8 mouse cellular contexts compared by ENCODE assay signal in genomic region chr15:102074070-102074731, GRCm38 (mm10). TPM values are rescaled to one million over a fixed set of nuclear protein-coding genes. Genes with fewer than 3 reads are reported as not detected.
DNase-seq lines count a peak whose midpoint lies in the region; ATAC-seq and TF ChIP-seq lines count a peak whose summit lies in the region.

No protein-coding gene starts in this region.

- H3K27ac ChIP-seq in embryonic fibroblast, embryonic 13.5 days (ENCODE audit: insufficient read depth, low read length), result peak overlapping the region; percentile 94
- peak overlapping the region; percentile 94 for H3K27ac ChIP-seq in heart, embryonic 12.5 days (ENCODE audit: poor library complexity, severe bottlenecking)
- H3K27ac ChIP-seq in liver, embryonic 13.5 days, result peak overlapping the region; percentile 90
- H3K27ac ChIP-seq in stomach, postnatal 0 days (replicated peaks), result peak overlapping the region; percentile 96

- peaks cover 4% of the 10 kb centered on the region; the same call in 1 of the 2 replicates for H3K4me1 ChIP-seq in embryonic fibroblast, embryonic 13.5 days (ENCODE audit: control insufficient read depth, insufficient read depth, low read length)
- H3K4me1 ChIP-seq in heart, embryonic 12.5 days (replicated peaks), result peaks cover 15% of the 10 kb centered on the region
- peaks cover 71% of the 10 kb centered on the region for H3K4me1 ChIP-seq in liver, embryonic 13.5 days (replicated peaks)
- H3K4me1 ChIP-seq in stomach, postnatal 0 days (replicated peaks; ENCODE audit: control insufficient read depth, insufficient read depth), result 0 out of 2 replicates have a peak, but pooled peaks cover 2% of the 10 kb centered on the region

- TF ChIP-seq EP300 in stomach, postnatal 0 days (optimal IDR thresholded peaks at IDR 0.05), result peak; percentile 81

- peak overlapping the region; percentile 100 for H3K9ac ChIP-seq in heart, embryonic 12.5 days
- peak overlapping the region; percentile 98 for H3K9ac ChIP-seq in liver, embryonic 13.5 days
- H3K9ac ChIP-seq in stomach, postnatal 0 days (ENCODE audit: low read length), result peak overlapping the region; percentile 94

- peak; percentile 30 for ATAC-seq in CD4-positive, CD25-positive, alpha-beta regulatory T cell, adult 4 months
- peak; percentile 43 for ATAC-seq in heart, embryonic 12.5 days (ENCODE audit: insufficient number of reproducible peaks, low FRiP score)
- peak; percentile 22 for ATAC-seq in liver, embryonic 13.5 days (ENCODE audit: low read depth)
- peak; percentile 43 for ATAC-seq in stomach, postnatal 0 days (ENCODE audit: low FRiP score, low TSS enrichment)

- no peaks in the 10 kb centered on the region for H3K27me3 ChIP-seq in heart, embryonic 12.5 days (replicated peaks)
- H3K27me3 ChIP-seq in liver, embryonic 13.5 days, result no peaks in the 10 kb centered on the region
- no peaks in the 10 kb centered on the region for H3K27me3 ChIP-seq in stomach, postnatal 0 days (ENCODE audit: control insufficient read depth, insufficient read depth, low read length)

- peak overlapping the region; percentile 97 for H3K4me2 ChIP-seq in heart, embryonic 12.5 days
- H3K4me2 ChIP-seq in liver, embryonic 13.5 days, result peak overlapping the region; percentile 94
- peak overlapping the region; percentile 67 for H3K4me2 ChIP-seq in stomach, postnatal 0 days (replicated peaks; ENCODE audit: low read depth)

- peak; percentile 60 for DNase-seq in brain, adult 2 months (ENCODE audit: low read depth, low spot score)
- peak; percentile 83 for DNase-seq in kidney, postnatal 10 days
- peak; percentile 54 for DNase-seq in liver, embryonic 13.5 days
- peak; percentile 40 to 58 for DNase-seq in natural killer cell, adult 2 months (ENCODE audit: low spot score in 2 of 2)
- DNase-seq in stomach, postnatal 0 days (ENCODE audit: low spot score), result peak; percentile 69

- no peaks in the 10 kb centered on the region for H3K9me3 ChIP-seq in heart, embryonic 12.5 days (replicated peaks)
- H3K9me3 ChIP-seq in liver, embryonic 13.5 days (replicated peaks), result no peaks in the 10 kb centered on the region
- H3K9me3 ChIP-seq in stomach, postnatal 0 days (ENCODE audit: control insufficient read depth, low read length), result no peaks in the 10 kb centered on the region

- TF ChIP-seq CTCF in embryonic fibroblast, embryonic 13.5 days (IDR thresholded peaks at IDR 0.05; ENCODE audit: borderline replicate concordance, insufficient read depth, low read length), result no peak
- no peak for TF ChIP-seq CTCF in stomach, postnatal 0 days (IDR thresholded peaks at IDR 0.05; ENCODE audit: low read depth)

- peak overlapping the region; percentile 84 for H3K4me3 ChIP-seq in embryonic fibroblast, embryonic 13.5 days (ENCODE audit: insufficient read depth, low read length)
- peak overlapping the region; percentile 99 for H3K4me3 ChIP-seq in heart, embryonic 12.5 days
- peak overlapping the region; percentile 96 for H3K4me3 ChIP-seq in liver, embryonic 13.5 days (replicated peaks)
- H3K4me3 ChIP-seq in stomach, postnatal 0 days (ENCODE audit: low read depth, low read length), result peak overlapping the region; percentile 94

- peak; percentile 43; the same call in 1 of the 2 replicates for TF ChIP-seq POLR2A in embryonic fibroblast, embryonic 13.5 days (IDR thresholded peaks at IDR 0.05; ENCODE audit: low read depth, low read length)

- H3K36me3 ChIP-seq in heart, embryonic 12.5 days, result no peaks in the 10 kb centered on the region
- H3K36me3 ChIP-seq in liver, embryonic 13.5 days, result peaks cover 5% of the 10 kb centered on the region; the same call in 1 of the 2 replicates
- H3K36me3 ChIP-seq in stomach, postnatal 0 days (ENCODE audit: control insufficient read depth, insufficient read depth, low read length), result no peaks in the 10 kb centered on the region

- WGBS in heart, embryonic 12.5 days, result under 1% methylated on average over 57 of the region's 57 CpGs
- WGBS in liver, embryonic 13.5 days (ENCODE audit: insufficient replicate concordance), result under 1% methylated on average over 57 of the region's 57 CpGs
- under 1% methylated on average over 55 of the region's 57 CpGs for WGBS in stomach, postnatal 0 days

RNA-seq across cellular contexts. Expression of gene Eif4b, which starts 0.6 kb away (rescaled TPM):
- 100 to 1,000 TPM; 123 to 189 TPM for polyA plus RNA-seq in CD4-positive, CD25-positive, alpha-beta regulatory T cell, adult 4 months (2017; shearing (Covaris generic))
- polyA plus RNA-seq in embryonic fibroblast, embryonic 13.5 days (2011; ENCODE audit: insufficient read length, low read depth, missing spikeins), result 309 and 317 TPM in 2 replicates
- 79.9 and 80.2 TPM in 2 replicates for polyA plus RNA-seq in heart, embryonic 12.5 days (2016; fragmentation: Nextera tagmentation; extraction: Ambion mirVana)
- 67.5 and 79.6 TPM in 2 replicates for polyA plus RNA-seq in liver, embryonic 13.5 days (2015; fragmentation: Nextera tagmentation; extraction: Ambion mirVana)
- polyA plus RNA-seq in stomach, postnatal 0 days (2015; fragmentation: Nextera tagmentation; extraction: Ambion mirVana), result 46.5 and 48.4 TPM in 2 replicates

RNA-seq across cellular contexts. Expression of gene Tns2, which starts 26.0 kb away (rescaled TPM):
- polyA plus RNA-seq in CD4-positive, CD25-positive, alpha-beta regulatory T cell, adult 4 months (2017; shearing (Covaris generic)), result 1 to 10 TPM; 1.1 to 2.3 TPM
- polyA plus RNA-seq in embryonic fibroblast, embryonic 13.5 days (2011; ENCODE audit: insufficient read length, low read depth, missing spikeins), result 61.8 and 71.1 TPM in 2 replicates
- polyA plus RNA-seq in heart, embryonic 12.5 days (2016; fragmentation: Nextera tagmentation; extraction: Ambion mirVana), result 35.3 and 38.7 TPM in 2 replicates
- polyA plus RNA-seq in liver, embryonic 13.5 days (2015; fragmentation: Nextera tagmentation; extraction: Ambion mirVana), result 4.4 and 5.0 TPM in 2 replicates
- polyA plus RNA-seq in stomach, postnatal 0 days (2015; fragmentation: Nextera tagmentation; extraction: Ambion mirVana), result 11.9 and 15.5 TPM in 2 replicates

RNA-seq across cellular contexts. Expression of gene Krt18, which starts 46.2 kb away (rescaled TPM):
- polyA plus RNA-seq in CD4-positive, CD25-positive, alpha-beta regulatory T cell, adult 4 months (2017; shearing (Covaris generic)), result under 1 TPM; 0.44 to 0.97 TPM
- 1.6 and 8.2 TPM in 2 replicates for polyA plus RNA-seq in embryonic fibroblast, embryonic 13.5 days (2011; ENCODE audit: insufficient read length, low read depth, missing spikeins)
- 30.8 and 38.0 TPM in 2 replicates for polyA plus RNA-seq in heart, embryonic 12.5 days (2016; fragmentation: Nextera tagmentation; extraction: Ambion mirVana)
- polyA plus RNA-seq in liver, embryonic 13.5 days (2015; fragmentation: Nextera tagmentation; extraction: Ambion mirVana), result 81.8 and 85.0 TPM in 2 replicates
- polyA plus RNA-seq in stomach, postnatal 0 days (2015; fragmentation: Nextera tagmentation; extraction: Ambion mirVana), result 715 and 753 TPM in 2 replicates

Comparison
In these comparisons a context has a peak if more than half of its experiments do, and no peak if none do; other contexts are left out.
1. Peak in every context shown above with its lines: DNase-seq, ATAC-seq, H3K4me3 ChIP-seq and H3K27ac ChIP-seq.